Mouse (Mus musculus) cortical plate, adult 2 months (tissue): ENCODE measurements around the gene Zfp239.

Experiments
- CTCF ChIP-seq: fragments of 200-500 bp; IDR thresholded peaks from 2 replicates; pipeline ENCODE4 v1.5.1; 2011; ENCODE audit warnings: mild to moderate bottlenecking, control low read depth, low read length; ENCODE audit not compliant: insufficient read depth; ENCODE audit errors: extremely low read depth
- POLR2A ChIP-seq: fragments of 200-500 bp; IDR thresholded peaks from 2 replicates; pipeline ENCODE4 v1.6.1; 2011; ENCODE audit warnings: mild to moderate bottlenecking, low read length, control low read depth; ENCODE audit not compliant: insufficient read depth; ENCODE audit errors: extremely low read depth

GRCm38 (mm10) chr6:117910120-117910661, 48.3 kb downstream of the Zfp239 start:
- TF ChIP-seq CTCF (no peak), POLR2A (no peak)
